Mouse (Mus musculus): ENCODE data around the gene Fkbp9.

DNA sequence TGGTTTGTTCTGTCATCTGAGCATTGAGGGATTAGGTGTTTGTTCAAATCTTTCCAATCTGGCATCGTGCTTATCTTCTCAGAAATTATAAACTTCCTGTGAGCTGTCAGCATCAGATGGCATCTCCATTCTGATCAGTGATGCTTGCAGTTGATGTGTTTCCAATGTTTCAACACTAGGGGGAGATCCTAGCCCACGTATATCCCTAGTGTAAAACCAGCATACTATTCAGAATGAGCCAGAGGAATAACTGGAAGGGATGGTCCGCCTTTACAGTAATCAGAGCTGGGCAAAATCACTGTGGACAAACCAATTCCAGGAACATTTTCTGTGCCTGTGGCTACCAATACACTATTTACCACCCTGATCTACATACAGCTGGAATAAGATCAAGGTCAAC is 23.2 kb upstream of the Fkbp9 start:
- TF ChIP-seq CTCF (conservative IDR thresholded peaks at IDR 0.05; ENCODE audit: low read length) (peak; percentile 47), NANOG (IDR thresholded peaks at IDR 0.05; ENCODE audit: borderline replicate concordance, low read length) (no peak)

Measured in E14TG2a.4 (cell line).